Mouse (Mus musculus) liver, embryonic 14.5 days (tissue): ENCODE data around the gene Xpo4.

Source experiments
- CTCF ChIP-seq: IDR thresholded peaks from 2 replicates; pipeline ENCODE4 v1.5.1; 2016; ENCODE audit warnings: antibody characterized with exemption, low read depth, control low read depth
- EP300 ChIP-seq: IDR thresholded peaks from 2 replicates; pipeline ENCODE4 v1.6.1; 2016; ENCODE audit warnings: antibody characterized with exemption, low read depth

DNA sequence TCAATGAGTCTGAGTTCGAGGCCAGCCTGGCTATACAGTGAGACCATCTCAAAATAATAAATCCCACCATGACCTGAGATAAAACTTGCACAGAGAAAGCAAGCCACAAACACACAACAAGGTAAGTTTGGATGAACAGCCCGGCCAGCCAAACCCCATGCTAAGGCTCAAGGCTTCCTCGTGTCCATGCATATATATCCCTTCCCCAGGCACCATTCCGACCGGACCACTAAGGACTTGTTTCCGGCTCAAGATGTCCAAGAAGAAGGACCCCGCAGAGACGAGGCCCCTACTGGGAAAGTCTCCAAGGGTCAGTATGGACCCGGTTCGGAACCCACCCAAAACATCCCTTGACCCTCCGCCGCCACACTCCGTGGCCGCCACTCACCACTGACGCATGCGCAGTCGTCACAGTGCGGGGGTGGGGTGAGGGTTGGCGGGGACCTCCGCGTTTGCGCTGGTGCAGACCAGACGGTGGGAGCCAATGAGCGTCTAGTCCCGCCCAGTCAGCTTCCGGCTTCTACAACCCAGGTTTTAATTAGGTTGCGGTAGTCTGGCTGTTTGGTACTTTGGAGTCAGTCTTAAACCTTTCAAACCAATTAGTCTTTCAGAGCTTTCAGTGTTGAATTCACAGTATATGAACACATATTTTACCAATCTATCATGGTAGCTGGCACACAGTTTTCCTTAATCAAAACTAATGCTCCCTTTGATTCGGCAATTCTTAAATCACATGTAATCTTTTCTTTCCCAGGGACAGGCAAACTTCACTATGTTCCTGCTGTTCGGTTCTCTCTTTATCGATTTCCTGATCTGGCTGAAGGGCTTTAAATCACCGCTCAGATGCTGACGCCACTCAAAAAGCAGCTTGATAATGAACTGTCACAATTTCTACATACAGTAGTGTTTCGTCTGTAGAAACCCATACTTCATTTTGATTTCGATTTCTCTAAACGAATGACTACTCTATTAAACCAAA lies 93.8 kb downstream of the Xpo4 start, which contains the start of gene Eef1akmt1:
- TF ChIP-seq EP300, result no peak
- TF ChIP-seq CTCF, result no peak
